Mouse (Mus musculus): ENCODE measurements around the gene Shbg. TPM values are rescaled to one million over a fixed set of nuclear protein-coding genes. Genes with fewer than 3 reads are reported as not detected.
"Not testable (repeated sequence)": the region's sequence is repeated elsewhere in the genome, so short reads cannot be mapped to it uniquely, and the experiment has no call there.

The Shbg gene
- polyA plus RNA-seq, 1 experiment from 2014 or later = 26.6 TPM

- WGBS (ENCODE audit: insufficient replicate concordance) = 30% methylated on average over 6 of the region's 6 CpGs
- Histone ChIP-seq H3K4me2 (no peak overlapping the region), H3K27ac (replicated peaks) (no peak overlapping the region), H3K9me3 (replicated peaks) (no peaks in the 10 kb centered on the region), H3K9ac (no peak overlapping the region), H3K4me3 (replicated peaks) (no peak overlapping the region), H3K27me3 (no peaks in the 10 kb centered on the region), H3K4me1 (replicated peaks) (peaks cover 12% of the 10 kb centered on the region), H3K36me3 (replicated peaks) (no peaks in the 10 kb centered on the region)
- no peak for ATAC-seq (ENCODE audit: insufficient read depth)
These were observed 10.6 kb upstream of the Shbg start for GRCm38 (mm10) chr11:69628286-69628685.

- not testable (repeated sequence) for H3K9ac ChIP-seq; H3K27ac ChIP-seq (replicated peaks); H3K4me3 ChIP-seq (replicated peaks); H3K9me3 ChIP-seq (replicated peaks); H3K36me3 ChIP-seq (replicated peaks); H3K27me3 ChIP-seq; H3K4me2 ChIP-seq; ATAC-seq (ENCODE audit: insufficient read depth)
- peaks cover 36% of the 10 kb centered on the region for H3K4me1 ChIP-seq (replicated peaks)
- WGBS (ENCODE audit: insufficient replicate concordance) = 61% methylated on average over 2 of the region's 2 CpGs
These were observed 6.6 kb upstream of the Shbg start for GRCm38 (mm10) chr11:69624339-69624738.

GRCm38 (mm10) chr11:69623006-69623405, 5.3 kb upstream of the Shbg start:
- WGBS (ENCODE audit: insufficient replicate concordance) = 53% methylated on average over 4 of the region's 4 CpGs
- Histone ChIP-seq H3K36me3 (replicated peaks) (no peaks in the 10 kb centered on the region), H3K4me3 (replicated peaks) (no peak overlapping the region), H3K9me3 (replicated peaks) (no peaks in the 10 kb centered on the region), H3K9ac (no peak overlapping the region), H3K4me1 (replicated peaks) (peaks cover 36% of the 10 kb centered on the region), H3K27ac (replicated peaks) (no peak overlapping the region), H3K4me2 (peak overlapping the region; percentile 83), H3K27me3 (peaks cover 2% of the 10 kb centered on the region; the same call in 1 of the 2 replicates)
- ATAC-seq (ENCODE audit: insufficient read depth) = no peak

GRCm38 (mm10) chr11:69622406-69622805, 4.7 kb upstream of the Shbg start:
- H3K27me3 ChIP-seq = peaks cover 7% of the 10 kb centered on the region; the same call in 1 of the 2 replicates
- peak overlapping the region; percentile 83 for H3K4me2 ChIP-seq
- no peaks in the 10 kb centered on the region for H3K36me3 ChIP-seq (replicated peaks)
- no peak overlapping the region for H3K27ac ChIP-seq (replicated peaks)
- H3K9me3 ChIP-seq (replicated peaks) = no peaks in the 10 kb centered on the region
- H3K4me1 ChIP-seq (replicated peaks) = peaks cover 42% of the 10 kb centered on the region
- 46% methylated on average over 6 of the region's 6 CpGs for WGBS (ENCODE audit: insufficient replicate concordance)
- no peak for ATAC-seq (ENCODE audit: insufficient read depth)
- H3K4me3 ChIP-seq (replicated peaks) = peak overlapping the region; percentile 62
- peak overlapping the region; percentile 59 for H3K9ac ChIP-seq

GRCm38 (mm10) chr11:69621571-69622268, 4.0 kb upstream of the Shbg start, which contains the start of gene Sat2:
TSS of gene Sat2 (plus strand) at chr11:69622024.
- no peaks in the 10 kb centered on the region for H3K36me3 ChIP-seq (replicated peaks)
- WGBS (ENCODE audit: insufficient replicate concordance) = 3% methylated on average over 20 of the region's 20 CpGs
- H3K27ac ChIP-seq (replicated peaks) = peak within 1 kb of the TSS; percentile 72
- H3K4me2 ChIP-seq = peak within 1 kb of the TSS; percentile 83
- no peaks in the 10 kb centered on the region for H3K9me3 ChIP-seq (replicated peaks)
- H3K27me3 ChIP-seq = peaks cover 12% of the 10 kb centered on the region; the same call in 1 of the 2 replicates
- ATAC-seq (ENCODE audit: insufficient read depth) = peak; percentile 54
- H3K4me1 ChIP-seq (replicated peaks) = peaks cover 45% of the 10 kb centered on the region
- peak within 1 kb of the TSS; percentile 62 for H3K4me3 ChIP-seq (replicated peaks)
- peak within 1 kb of the TSS; percentile 59 for H3K9ac ChIP-seq

GRCm38 (mm10) chr11:69620394-69621081, 2.8 kb upstream of the Shbg start:
- Histone ChIP-seq H3K9ac (no peak overlapping the region), H3K9me3 (replicated peaks) (no peaks in the 10 kb centered on the region), H3K36me3 (replicated peaks) (no peaks in the 10 kb centered on the region), H3K4me1 (replicated peaks) (peaks cover 45% of the 10 kb centered on the region), H3K27ac (replicated peaks) (peak overlapping the region; percentile 72), H3K4me3 (replicated peaks) (no peak overlapping the region), H3K27me3 (peaks cover 15% of the 10 kb centered on the region), H3K4me2 (peak overlapping the region; percentile 34)
- 39% methylated on average over 7 of the region's 7 CpGs for WGBS (ENCODE audit: insufficient replicate concordance)
- ATAC-seq (ENCODE audit: insufficient read depth) = 0 out of 2 replicates have a peak, but pooled peaks have one; percentile 50

- Histone ChIP-seq H3K4me2 (peak overlapping the region; percentile 32; the same call in 1 of the 2 replicates), H3K4me1 (replicated peaks) (peaks cover 53% of the 10 kb centered on the region), H3K36me3 (replicated peaks) (no peaks in the 10 kb centered on the region), H3K9ac (0 out of 2 replicates have a peak overlapping the region, but pooled peaks have one; percentile 35), H3K27ac (replicated peaks) (no peak overlapping the region), H3K4me3 (replicated peaks) (no peak overlapping the region), H3K9me3 (replicated peaks) (no peaks in the 10 kb centered on the region), H3K27me3 (peaks cover 20% of the 10 kb centered on the region)
- no peak for ATAC-seq (ENCODE audit: insufficient read depth)
- WGBS (ENCODE audit: insufficient replicate concordance) = 46% methylated on average over 10 of the region's 10 CpGs
These were observed 924 bp downstream of the Shbg start for GRCm38 (mm10) chr11:69616781-69617180.

GRCm38 (mm10) chr11:69614257-69614588, 3.5 kb downstream of the Shbg start:
- peaks cover 48% of the 10 kb centered on the region for H3K4me1 ChIP-seq (replicated peaks)
- not testable (repeated sequence) for ATAC-seq (ENCODE audit: insufficient read depth); H3K36me3 ChIP-seq (replicated peaks); H3K9me3 ChIP-seq (replicated peaks); H3K27ac ChIP-seq (replicated peaks)
- 0 out of 2 replicates have a peak overlapping the region, but pooled peaks have one; percentile 58 for H3K9ac ChIP-seq
- peak overlapping the region; percentile 91 for H3K4me2 ChIP-seq
- WGBS (ENCODE audit: insufficient replicate concordance) = 42% methylated on average over 11 of the region's 11 CpGs
- H3K27me3 ChIP-seq = peaks cover 20% of the 10 kb centered on the region
- peak overlapping the region; percentile 57 for H3K4me3 ChIP-seq (replicated peaks)

- peak; percentile 63 for ATAC-seq (ENCODE audit: insufficient read depth)
- Histone ChIP-seq H3K36me3 (replicated peaks) (no peaks in the 10 kb centered on the region), H3K4me3 (replicated peaks) (peak overlapping the region; percentile 57), H3K27ac (replicated peaks) (0 out of 2 replicates have a peak overlapping the region, but pooled peaks have one; percentile 55), H3K4me1 (replicated peaks) (peaks cover 53% of the 10 kb centered on the region), H3K27me3 (peaks cover 20% of the 10 kb centered on the region), H3K9me3 (replicated peaks) (no peaks in the 10 kb centered on the region), H3K9ac (peak overlapping the region; percentile 58; the same call in 1 of the 2 replicates), H3K4me2 (peak overlapping the region; percentile 91)
- WGBS (ENCODE audit: insufficient replicate concordance) = 6% methylated on average over 19 of the region's 19 CpGs
These were observed 4.0 kb downstream of the Shbg start for GRCm38 (mm10) chr11:69613553-69614256.

GRCm38 (mm10) chr11:69610899-69611298, 6.8 kb downstream of the Shbg start:
- 75% methylated on average over 4 of the region's 4 CpGs for WGBS (ENCODE audit: insufficient replicate concordance)
- no peak overlapping the region for H3K4me3 ChIP-seq (replicated peaks)
- H3K36me3 ChIP-seq (replicated peaks) = no peaks in the 10 kb centered on the region
- no peak for ATAC-seq (ENCODE audit: insufficient read depth)
- no peak overlapping the region for H3K27ac ChIP-seq (replicated peaks)
- no peak overlapping the region for H3K9ac ChIP-seq
- no peak overlapping the region for H3K4me2 ChIP-seq
- peaks cover 5% of the 10 kb centered on the region; the same call in 1 of the 2 replicates for H3K27me3 ChIP-seq
- no peaks in the 10 kb centered on the region for H3K9me3 ChIP-seq (replicated peaks)
- peaks cover 56% of the 10 kb centered on the region for H3K4me1 ChIP-seq (replicated peaks)

GRCm38 (mm10) chr11:69609416-69609815, 8.3 kb downstream of the Shbg start:
- peak overlapping the region; percentile 74 for H3K27ac ChIP-seq (replicated peaks)
- H3K4me3 ChIP-seq (replicated peaks) = no peak overlapping the region

More at GRCm38 (mm10) chr11:69609416-69609815, 8.3 kb downstream of the Shbg start:
- H3K27me3 ChIP-seq = peaks cover 10% of the 10 kb centered on the region; the same call in 1 of the 2 replicates
- H3K9me3 ChIP-seq (replicated peaks) = no peaks in the 10 kb centered on the region
- H3K9ac ChIP-seq = no peak overlapping the region
- WGBS (ENCODE audit: insufficient replicate concordance) = 19% methylated on average over 7 of the region's 7 CpGs
- peak; percentile 14; the same call in 1 of the 2 replicates for ATAC-seq (ENCODE audit: insufficient read depth)
- peak overlapping the region; percentile 38; the same call in 1 of the 2 replicates for H3K4me2 ChIP-seq
- no peaks in the 10 kb centered on the region for H3K36me3 ChIP-seq (replicated peaks)
- peaks cover 67% of the 10 kb centered on the region for H3K4me1 ChIP-seq (replicated peaks)
